Mouse (Mus musculus) cerebellum, adult 2 months (tissue): ENCODE results near the gene Plekhm3.

ENCODE experiments used
- CTCF ChIP-seq: fragments of 200-500 bp; IDR thresholded peaks from 2 replicates; pipeline ENCODE4 v1.5.1; 2011; ENCODE audit warnings: low read depth, mild to moderate bottlenecking, control low read depth, low read length, moderate library complexity, borderline replicate concordance; ENCODE audit not compliant: insufficient read depth
- POLR2A ChIP-seq: fragments of 200-500 bp; IDR thresholded peaks from 2 replicates; pipeline ENCODE4 v1.6.1; 2011; ENCODE audit warnings: low read length, control low read depth, borderline replicate concordance; ENCODE audit not compliant: insufficient read depth

- TF ChIP-seq CTCF (no peak), POLR2A (no peak)
These were observed 29.0 kb downstream of the Plekhm3 start for GRCm38 (mm10) chr1:64927437-64928274.
